Mouse (Mus musculus) gastrocnemius, adult 18-20 months (tissue): Measurements from ENCODE around the gene Gm21985. TPM values are rescaled to one million over a fixed set of nuclear protein-coding genes. Genes with fewer than 3 reads are reported as not detected.

Source experiments
- DNase-seq: peaks from one replicate; pipeline ENCODE4 v3.0.0; 2021; ENCODE audit warnings: low spot score
- long read RNA-seq, 2 experiments: library from polyadenylated mRNA; stranded (forward); transcript quantifications; one replicate each; pipeline ENCODE4 v2.0.0; 2021
- total RNA-seq, 2 experiments: library from RNA; stranded (reverse); gene quantifications; 2 replicates each; pipeline ENCODE4 v1.2.3; 2021

Gm21985 gene
- under 1 TPM; 0.24 to 0.80 TPM for total RNA-seq
- long read RNA-seq, experiment 1, partial matches to known transcripts, result 0 of 4 reads
- long read RNA-seq, experiment 1, other reads (novel, unspliced or antisense), result 4 of 4 reads
- long read RNA-seq, experiment 2, partial matches to known transcripts, result 1 of 3 reads
- long read RNA-seq, experiment 2, other reads (novel, unspliced or antisense), result 2 of 3 reads

GRCm38 (mm10) chr2:112266242-112266592 is at the start of gene Gm21985:
Gm21985 (plus strand) TSS chr2:112266314.
- DNase-seq, result peak; percentile 58

GRCm38 (mm10) chr2:112217614-112218013 is 48.5 kb upstream of the Gm21985 start:
- no peak for DNase-seq

- DNase-seq, result no peak
Observed at GRCm38 (mm10) chr2:112220880-112221279, 45.2 kb upstream of the Gm21985 start.

- DNase-seq, result no peak
Observed at GRCm38 (mm10) chr2:112222607-112223006, 43.5 kb upstream of the Gm21985 start.

- no peak for DNase-seq
Observed at GRCm38 (mm10) chr2:112224356-112224755, 41.8 kb upstream of the Gm21985 start.

- DNase-seq, result no peak
Observed at GRCm38 (mm10) chr2:112232623-112233022, 33.5 kb upstream of the Gm21985 start.

- DNase-seq, result no peak
Observed at GRCm38 (mm10) chr2:112236620-112237019, 29.5 kb upstream of the Gm21985 start.

GRCm38 (mm10) chr2:112238006-112238405 is 28.1 kb upstream of the Gm21985 start:
- no peak for DNase-seq

- DNase-seq, result peak; percentile 80
Observed at GRCm38 (mm10) chr2:112239212-112239934, 26.7 kb upstream of the Gm21985 start, which contains the start of gene Lpcat4. Lpcat4 (plus strand) TSS chr2:112239468.

- no peak for DNase-seq
Observed at GRCm38 (mm10) chr2:112239935-112240721, 26.0 kb upstream of the Gm21985 start.

- no peak for DNase-seq
Observed at GRCm38 (mm10) chr2:112241787-112242186, 24.3 kb upstream of the Gm21985 start.

GRCm38 (mm10) chr2:112245307-112245706 is 20.8 kb upstream of the Gm21985 start:
- DNase-seq, result no peak

GRCm38 (mm10) chr2:112246193-112246592 is 19.9 kb upstream of the Gm21985 start:
- DNase-seq, result no peak

GRCm38 (mm10) chr2:112247323-112247722 is 18.8 kb upstream of the Gm21985 start:
- DNase-seq, result no peak

- DNase-seq, result no peak
Observed at GRCm38 (mm10) chr2:112249780-112250453, 16.2 kb upstream of the Gm21985 start.

- DNase-seq, result no peak
Observed at GRCm38 (mm10) chr2:112254675-112255515, 11.2 kb upstream of the Gm21985 start.

- DNase-seq, result peak; percentile 48
Observed at GRCm38 (mm10) chr2:112259241-112259962, 6.7 kb upstream of the Gm21985 start, which contains the start of gene Nutm1. Nutm1 (minus strand) TSS chr2:112259291.

- peak; percentile 87 for DNase-seq
Observed at GRCm38 (mm10) chr2:112261748-112262653, 4.1 kb upstream of the Gm21985 start, which contains the start of gene Nop10. Nop10 (plus strand) TSS chr2:112261926.

GRCm38 (mm10) chr2:112262779-112263295 is 3.3 kb upstream of the Gm21985 start:
- no peak for DNase-seq
